Mouse (Mus musculus): Measurements from ENCODE around the gene Col6a3.

The Col6a3 gene

DNA sequence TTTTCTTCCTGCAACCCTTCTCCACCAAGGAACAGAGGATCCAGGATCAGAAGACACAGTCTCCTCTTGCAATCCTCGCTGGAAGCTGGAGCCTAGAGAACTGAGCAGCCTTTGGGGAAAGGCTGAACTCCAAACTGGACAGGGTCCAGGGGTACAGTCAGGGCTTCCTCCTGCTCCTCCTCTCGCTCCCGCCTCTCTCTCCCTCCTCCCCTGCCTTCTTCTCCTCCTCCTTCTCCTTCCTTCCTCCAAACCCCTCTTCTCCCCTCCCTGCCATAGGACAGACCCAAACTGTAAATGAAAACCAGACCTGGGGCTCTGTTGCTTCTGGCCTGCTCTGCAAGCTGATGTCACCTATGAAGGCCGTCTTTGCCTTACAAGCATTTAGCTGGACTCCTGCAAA, at the start of gene Col6a3:
Gene Col6a3, minus strand, starts transcription at position 136 of the 400 bp plus-strand sequence.
- DNase-seq (ENCODE audit: low read depth) = no peak

DNA sequence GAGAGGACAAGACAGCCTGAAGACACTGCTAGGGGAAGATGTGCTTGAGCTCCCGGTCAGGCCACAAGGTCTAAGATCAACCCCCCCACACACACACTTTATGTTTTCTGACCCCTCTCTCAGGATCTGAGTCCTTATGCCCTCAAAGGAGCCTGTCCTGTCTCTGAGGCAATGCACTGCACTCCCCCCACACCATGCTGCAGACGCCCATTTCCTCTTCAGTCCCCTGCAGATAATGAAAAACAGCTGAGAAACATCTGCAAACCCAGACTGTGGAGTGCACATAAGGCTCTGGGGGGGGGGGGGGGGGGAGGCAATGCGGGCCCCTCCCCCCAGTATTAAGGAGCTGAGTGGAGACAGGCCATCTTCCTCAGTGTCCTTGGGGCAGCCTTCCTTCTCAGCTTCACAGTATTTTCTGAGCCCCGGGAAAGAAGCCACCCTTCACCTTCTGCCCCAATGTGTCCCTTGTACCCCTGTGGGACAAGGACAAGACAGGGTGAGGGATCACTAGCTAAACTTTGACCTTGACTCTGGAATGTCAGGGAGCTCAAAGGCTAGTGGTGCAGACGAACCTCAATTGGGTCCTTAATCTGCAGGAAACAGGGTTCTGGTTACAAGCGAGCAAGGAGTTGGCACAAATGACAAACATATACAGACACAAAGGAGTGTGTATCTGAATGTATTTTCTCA, 42.1 kb upstream of the Col6a3 start:
- DNase-seq (ENCODE audit: low read depth) = no peak

DNA sequence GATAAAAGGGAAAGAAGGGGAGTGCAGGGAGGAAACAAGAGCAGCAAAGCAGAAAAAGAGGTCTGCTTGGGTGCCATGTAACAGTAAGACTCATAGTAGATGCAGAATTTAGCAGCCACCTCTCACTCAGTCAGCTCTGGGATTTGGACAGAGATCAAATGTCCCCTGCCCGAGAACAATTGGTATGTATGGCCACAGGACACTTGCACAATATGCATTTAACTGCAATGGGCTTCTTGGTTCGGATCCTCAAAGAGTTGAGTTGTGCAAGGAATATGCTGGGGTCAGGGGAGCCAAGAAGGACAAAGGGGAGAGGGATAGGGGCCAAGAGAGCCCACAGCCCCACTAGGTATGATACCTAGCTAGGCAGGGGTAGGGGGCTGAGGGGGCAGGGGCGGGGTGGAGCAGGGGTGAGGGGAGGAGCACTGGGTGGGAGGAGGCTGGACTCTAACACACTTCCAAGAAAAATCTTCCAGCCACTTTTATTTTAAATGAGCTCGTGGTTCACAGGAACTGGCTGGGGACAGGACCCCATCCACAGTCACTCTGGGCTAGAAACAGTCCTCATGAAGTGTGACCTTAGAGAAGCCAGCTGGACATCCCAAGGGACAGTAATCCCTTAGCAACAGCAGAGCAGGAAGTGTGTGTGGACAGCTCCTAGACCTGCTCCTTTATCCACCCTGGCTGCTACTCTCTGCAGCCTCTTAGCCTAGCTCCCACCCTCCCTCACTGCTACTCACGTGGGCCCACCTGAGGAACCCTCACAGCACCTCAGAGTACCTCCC, 32.9 kb upstream of the Col6a3 start:
- DNase-seq (ENCODE audit: low read depth) = no peak

DNA sequence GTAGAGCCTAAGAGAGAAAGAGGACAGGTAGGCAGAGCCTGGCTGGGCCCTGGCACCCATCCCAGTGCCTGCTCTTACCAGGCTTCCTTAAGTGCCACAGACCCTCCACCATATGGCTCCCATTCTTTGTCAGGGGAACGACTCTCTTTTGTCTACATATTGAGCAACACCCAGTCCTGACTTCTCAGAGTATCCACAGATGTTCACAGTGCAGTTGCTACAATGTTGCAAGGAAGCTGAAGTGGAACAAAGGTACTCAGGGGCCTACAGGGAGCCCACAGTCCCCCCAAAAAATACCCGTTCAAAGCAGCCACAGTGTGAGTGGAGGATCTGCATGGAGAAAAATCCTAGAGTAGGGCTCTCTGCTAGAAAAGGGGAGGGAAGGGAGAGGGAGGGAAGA, 32.2 kb upstream of the Col6a3 start:
- no peak for DNase-seq (ENCODE audit: low read depth)

DNA sequence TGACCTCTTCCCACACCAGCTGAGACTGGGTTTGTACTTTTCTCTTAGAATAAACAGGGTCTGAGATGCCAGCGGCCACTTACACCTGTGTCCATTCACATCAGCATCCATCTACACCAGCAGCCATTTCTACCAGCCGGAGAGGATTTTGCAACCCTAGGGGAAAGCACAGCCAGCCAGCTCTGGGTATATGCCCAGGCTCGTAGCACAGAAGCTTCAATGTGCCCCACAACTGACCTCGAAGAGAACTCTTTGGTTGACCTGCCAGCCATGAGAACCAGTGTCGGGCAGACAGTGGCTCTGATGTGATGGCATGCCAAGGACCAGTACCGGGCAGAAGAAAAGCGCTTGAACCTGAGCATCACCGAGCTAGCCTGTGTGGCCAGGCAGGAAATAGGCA, 31.6 kb upstream of the Col6a3 start:
- DNase-seq (ENCODE audit: low read depth) = no peak

DNA sequence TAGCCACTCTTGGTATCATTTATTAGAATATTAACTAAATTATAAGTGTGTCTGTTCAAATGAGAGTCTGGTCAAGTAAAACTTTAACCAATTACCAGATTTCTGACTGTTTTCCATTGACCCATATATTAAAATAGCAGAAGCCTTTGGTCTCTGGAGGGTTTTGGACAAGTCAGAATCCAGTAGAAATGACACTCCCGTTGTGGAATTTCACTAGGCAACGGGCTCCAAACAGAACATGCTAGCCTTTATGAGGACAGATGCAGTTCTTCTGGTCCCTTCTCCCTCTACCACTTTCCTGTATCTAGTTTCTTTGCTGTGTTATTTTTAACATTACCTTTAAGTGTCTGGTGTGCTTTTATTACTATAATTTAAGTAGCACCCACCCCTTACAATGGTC, 26.8 kb upstream of the Col6a3 start:
- DNase-seq (ENCODE audit: low read depth) = no peak

DNA sequence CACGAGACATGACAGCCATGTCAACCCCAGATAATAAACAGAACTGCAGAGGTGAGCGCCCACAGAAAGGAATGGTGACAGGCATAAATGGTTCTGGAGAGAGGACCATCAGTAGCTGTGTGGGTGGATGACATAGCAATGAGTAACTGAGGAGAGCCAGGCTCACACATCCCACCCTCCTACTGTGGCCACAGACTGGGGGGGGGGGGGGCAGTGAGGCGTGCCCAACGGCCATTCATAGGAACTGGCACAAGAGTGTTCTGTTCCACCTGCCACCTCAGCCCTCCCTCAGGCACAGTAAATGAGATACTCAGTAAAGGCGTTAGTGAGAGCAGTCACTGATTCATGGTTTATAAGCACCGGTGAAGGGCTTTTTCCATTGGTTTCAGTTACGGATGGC, 23.0 kb upstream of the Col6a3 start:
- no peak for DNase-seq (ENCODE audit: low read depth)

DNA sequence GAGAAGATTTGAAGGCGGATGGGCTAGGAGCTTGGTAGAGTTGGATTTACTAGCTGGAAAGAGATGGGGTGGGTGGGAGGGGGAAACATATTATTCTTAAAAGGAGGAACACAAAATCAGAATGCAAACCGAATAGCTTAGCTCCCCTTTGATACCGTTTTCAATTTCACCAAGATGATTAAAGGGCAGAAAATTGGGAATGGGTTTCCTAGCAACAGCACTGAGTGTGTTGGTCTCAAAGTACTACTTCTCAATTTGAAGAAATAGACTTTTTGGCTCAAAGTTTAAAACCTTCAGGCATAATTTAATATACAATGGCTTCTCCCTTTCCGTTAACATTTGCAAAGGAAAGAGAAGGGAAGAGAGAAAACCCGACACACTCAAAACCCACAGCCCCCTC, 12.1 kb upstream of the Col6a3 start:
- no peak for DNase-seq (ENCODE audit: low read depth)

DNA sequence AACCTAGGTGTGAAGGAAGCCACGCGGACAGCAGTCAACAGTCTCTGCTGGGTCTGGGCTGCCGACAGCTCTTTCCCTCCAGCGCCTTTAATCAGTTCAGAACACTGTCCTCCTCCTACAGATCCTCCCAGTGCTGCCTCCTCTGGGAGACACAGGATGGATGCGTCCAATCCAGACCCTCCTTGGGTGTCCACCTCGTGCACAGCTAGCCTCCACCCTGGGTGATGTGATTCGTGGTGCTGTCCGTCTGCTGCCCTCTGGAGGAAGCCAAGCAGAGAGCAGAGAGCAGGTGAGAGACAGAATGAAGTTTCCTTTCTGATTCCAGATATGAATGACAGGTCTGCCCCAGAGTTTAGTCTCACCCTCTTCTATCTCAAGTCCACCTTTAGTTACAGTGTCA, 6.1 kb upstream of the Col6a3 start:
- DNase-seq (ENCODE audit: low read depth) = no peak

DNA sequence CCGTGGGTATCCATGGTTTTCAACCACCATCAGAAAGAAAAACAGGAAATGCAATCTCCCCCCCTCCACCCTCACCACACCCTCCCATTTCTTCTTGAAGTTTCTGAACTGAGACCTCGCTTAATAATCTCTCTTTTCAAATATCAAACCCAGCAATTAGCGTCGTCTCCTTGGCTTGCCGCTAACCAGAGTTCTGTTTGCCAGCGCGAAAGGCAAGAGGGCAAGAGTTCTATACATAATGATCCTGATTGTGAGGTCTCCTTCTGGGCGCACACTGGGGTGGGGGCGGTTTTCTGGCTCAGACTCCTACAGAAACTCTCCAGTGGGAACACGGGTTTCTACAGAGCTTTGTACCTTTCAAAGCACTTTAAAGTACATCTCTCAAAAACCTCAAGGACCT, 1.4 kb upstream of the Col6a3 start:
- no peak for DNase-seq (ENCODE audit: low read depth)

DNA sequence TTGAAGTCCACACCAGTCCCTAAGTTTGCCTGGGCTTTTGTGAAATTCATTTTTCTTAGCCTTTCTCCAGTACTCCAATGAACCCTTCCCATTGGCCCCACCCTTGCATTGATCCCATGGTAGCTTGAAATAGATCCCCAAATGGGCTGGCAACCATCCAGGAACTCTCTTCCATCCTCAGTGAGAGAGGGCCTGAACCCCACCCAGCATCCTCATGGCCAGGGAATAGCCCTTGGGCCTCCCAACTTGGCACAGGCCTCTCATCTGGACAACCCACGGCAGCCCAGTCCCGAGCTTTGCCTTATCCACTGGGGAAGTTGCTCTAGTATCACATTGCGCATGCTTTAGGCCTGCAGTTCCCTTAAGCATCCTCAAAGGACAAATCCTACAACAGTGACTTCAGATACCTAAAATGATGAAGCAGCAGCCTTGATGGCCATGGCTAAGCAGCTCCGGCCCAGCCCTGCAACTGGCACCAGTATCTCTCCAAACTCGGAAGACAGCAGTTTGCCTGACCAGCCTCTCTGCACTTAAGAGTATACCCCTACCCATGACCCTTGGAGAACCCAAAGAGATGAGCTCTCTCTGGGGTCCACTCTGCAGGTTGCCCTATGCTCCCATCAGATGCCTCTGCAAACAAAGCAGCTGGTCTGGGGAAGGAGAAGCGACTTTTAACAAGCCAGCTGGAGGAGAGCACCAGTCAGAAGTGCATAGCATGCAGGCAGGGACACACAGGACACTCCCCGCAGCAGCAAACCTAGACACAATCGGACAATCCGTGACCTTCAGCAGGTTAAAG, 783 bp downstream of the Col6a3 start:
- no peak for DNase-seq (ENCODE audit: low read depth)

DNA sequence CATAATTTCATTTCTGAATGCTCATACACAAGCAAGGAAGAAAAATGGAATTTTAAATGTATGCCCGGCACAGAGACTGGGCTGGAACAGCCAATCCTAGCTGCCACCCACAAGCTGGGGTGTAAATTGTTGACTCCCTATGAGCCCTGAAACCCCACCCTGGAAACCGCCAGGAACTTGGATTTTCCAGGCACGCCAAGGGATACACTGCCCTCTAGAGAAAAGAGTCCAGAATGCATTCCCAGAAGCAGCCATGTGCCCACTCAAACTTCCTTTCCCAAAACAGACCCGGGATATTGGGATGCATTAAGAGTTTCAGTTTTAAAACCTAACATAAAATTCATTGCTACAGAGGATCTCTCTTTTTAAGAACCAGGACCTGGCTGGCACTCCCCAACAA, 3.5 kb downstream of the Col6a3 start:
- DNase-seq (ENCODE audit: low read depth) = no peak

DNA sequence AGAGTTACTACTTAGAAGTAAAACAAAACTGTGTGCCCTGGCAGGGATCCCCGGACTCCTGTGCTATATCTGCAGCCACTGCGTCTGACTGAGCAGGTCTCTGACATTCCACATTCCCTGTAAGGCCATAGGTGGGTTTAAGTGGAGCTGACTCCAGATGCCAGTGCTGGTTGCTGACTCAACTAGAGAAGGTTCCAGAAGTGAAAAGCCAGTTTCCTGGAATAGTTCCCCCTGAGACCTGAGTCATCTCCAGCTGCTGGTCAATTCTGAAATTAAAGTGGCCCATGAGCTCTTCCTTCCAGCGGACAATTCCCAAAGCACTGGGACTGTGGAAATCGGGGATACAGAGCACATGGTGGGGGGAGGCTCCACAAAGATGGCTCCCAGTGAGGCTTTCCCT, 5.1 kb downstream of the Col6a3 start:
- no peak for DNase-seq (ENCODE audit: low read depth)

DNA sequence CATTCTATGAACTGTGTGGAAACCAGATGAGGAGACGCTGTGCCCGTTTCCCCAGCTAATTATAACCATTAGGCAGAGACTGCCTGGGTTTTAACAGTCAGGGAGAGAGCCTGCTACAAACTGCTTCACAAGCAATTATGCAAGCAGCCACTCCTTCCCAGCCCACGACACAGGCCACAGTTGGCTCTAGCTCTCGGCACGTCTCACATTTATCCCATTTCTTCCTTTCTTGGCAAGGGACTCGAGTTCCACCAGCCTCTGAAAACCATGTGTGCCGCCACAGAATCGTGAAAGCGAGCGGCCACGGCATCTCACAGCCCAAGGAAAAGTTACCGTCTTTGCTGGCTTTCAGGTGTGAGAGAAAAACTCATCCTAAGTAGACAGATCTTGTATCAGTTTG, 5.5 kb downstream of the Col6a3 start:
- DNase-seq (ENCODE audit: low read depth) = no peak

DNA sequence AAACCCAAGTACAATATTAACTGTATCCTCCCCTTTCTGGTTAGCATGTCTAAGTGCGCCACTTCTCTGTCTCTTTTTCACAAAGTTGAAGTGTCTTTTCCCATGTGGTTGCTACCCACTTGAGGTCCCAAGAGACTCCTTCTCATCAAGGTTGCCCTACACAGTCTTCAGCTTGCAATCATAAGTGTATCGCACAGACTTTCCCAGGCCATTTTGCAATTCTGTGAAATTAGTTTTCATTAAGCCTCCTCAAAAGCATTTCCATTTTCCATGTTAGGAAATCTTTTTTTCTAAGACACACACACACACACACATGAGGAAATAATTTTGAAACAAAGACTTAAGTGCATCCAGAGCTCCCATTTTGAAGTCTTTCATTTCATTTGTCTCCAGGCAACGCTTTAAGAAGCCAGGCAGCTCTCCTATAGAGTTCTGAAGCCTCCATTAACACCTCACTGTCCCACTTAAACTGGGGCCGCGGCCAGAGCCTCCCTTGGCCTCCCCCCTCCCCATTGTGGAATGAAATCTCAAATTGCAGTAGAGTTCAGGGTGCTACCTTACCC, 7.5 kb downstream of the Col6a3 start:
- DNase-seq (ENCODE audit: low read depth) = no peak

DNA sequence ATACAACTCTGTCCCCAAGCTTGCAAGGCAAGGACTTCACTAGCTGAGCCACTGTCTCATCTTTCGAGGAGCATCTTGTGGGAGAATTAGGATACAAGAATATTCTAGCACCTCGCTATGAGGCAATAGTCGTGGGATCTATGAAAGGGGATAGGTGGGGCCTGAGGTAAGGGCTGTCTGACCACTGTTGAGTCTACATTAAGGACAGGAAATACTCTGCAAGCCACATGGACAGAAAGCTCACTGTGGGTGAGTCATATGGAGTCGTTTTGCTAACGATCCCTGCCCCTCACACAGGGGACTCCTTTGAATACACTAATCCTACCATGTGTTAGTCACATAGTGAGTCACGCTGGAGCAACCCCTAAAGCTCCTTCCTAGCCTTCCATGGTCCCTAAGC, 9.1 kb downstream of the Col6a3 start:
- DNase-seq (ENCODE audit: low read depth) = peak; percentile 76

DNA sequence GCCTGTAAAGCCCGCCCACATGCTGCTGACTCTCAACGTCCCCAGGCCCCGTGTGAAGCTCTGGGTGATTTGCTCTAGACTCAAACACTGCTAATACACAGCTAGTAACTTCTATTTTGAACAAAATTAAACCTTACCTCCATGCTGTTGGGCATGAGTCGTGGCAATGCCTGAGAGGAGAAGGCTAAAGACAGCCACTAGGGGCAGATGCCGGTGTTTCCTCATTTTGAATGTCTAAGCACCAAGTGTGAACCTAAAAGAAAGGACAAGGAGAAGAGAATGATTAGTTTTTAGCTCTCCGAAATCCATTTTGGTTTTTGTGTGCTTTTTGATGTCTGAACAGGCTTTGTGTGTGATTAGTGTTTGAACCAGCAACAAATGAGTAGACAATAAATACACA, 13.8 kb downstream of the Col6a3 start:
- peak; percentile 18 for DNase-seq (ENCODE audit: low read depth)

DNA sequence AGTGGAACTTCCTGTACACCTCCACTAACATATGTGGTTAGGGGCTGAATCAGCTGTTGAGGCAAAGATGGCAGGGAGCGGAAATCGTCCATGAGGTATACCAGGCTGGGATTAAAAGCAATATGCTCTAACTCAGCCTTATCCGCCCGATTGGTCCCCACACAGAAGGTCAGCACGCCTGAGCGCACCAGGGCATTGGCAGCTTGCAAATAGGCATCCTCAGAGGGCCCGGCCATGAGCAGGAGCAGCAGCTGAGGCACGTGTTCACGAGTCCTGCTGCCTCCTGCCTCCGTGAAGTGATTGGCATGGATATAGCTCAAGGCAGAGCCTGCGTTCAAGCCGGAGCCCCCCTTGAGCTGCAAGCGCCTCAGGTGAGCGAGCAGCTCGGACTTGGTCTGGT, 30.5 kb downstream of the Col6a3 start:
- DNase-seq (ENCODE audit: low read depth) = no peak

DNA sequence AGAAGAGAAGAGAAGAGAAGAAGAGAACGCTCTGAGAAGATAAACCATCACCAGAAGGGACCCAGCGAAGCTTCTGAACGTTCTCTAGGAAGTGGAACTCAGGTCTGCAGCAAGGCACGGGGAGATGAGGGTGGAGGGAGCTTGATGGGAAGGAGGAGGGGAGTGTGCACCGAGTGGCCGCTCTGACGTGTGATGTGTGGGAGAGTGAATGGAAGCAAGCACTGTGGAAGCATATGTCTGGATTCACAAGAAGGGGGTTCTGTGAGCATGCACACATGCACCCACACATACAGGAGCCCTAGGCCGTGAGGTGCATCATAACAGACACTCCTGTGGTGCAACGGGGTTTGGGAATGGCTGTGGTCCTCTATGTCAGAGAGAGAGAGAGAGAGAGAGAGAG, 34.8 kb downstream of the Col6a3 start:
- DNase-seq (ENCODE audit: low read depth) = no peak

DNA sequence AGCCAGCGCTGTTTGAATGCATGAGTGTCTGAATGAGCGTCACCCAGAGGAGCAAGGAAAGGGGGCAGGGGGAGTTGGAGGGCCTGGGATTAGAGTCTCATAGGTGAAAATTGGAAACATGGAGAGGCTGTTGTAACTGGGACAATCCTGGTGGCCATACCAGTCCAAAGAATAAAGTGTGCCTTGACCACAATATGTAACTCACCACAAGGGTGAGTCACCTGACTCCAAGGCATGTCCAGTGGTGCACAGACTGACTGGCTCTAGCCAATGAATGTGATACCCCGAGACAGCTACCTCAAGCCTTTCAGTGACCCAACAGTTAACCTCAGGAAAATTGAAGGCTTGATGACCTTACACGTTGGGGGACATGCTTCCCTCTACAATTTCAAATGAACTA, 40.7 kb downstream of the Col6a3 start:
- DNase-seq (ENCODE audit: low read depth) = peak; percentile 28

DNA sequence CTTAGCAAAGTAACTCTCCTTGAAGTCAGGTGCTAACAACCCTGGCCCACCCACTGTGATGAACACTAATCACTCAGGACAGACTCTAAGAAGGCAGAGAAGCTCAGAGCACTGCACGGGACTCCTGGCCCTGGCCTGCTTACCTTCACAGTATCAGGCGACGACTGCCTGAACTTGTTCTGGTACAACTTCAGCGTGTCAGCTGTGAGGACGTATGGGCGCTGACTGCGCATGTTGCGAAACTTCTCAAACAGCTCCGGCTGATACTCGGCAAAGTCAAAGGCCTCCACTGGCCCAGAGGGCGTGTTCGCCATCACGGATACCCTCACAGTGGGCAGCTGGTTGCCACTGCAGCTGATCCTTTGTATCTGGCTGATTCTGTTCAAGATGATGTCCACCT, 42.7 kb downstream of the Col6a3 start:
- DNase-seq (ENCODE audit: low read depth) = no peak

DNA sequence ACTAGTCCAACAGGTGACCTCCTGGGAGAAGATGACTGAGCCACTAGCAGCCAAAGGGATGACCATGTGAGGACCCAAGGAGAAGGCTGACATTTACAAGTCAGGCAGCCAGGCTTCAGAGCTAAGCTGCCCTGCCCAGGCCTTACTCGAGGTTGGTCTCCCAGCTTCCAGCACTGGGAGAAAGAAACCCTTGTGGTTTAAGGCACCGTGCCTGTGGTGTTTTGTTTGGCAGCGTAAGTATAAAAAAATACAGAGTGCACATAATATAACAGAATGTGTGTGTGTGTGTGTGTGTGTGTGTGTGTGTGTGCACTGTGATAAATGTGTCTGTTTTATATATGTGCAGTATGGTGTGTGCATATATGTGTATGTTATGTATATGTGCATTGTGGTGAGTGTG, 43.3 kb downstream of the Col6a3 start:
- no peak for DNase-seq (ENCODE audit: low read depth)

All from 416B (cell line).